Mouse (Mus musculus): ENCODE measurements around the gene March6. TPM values are rescaled to one million over a fixed set of nuclear protein-coding genes. Genes with fewer than 3 reads are reported as not detected.

March6 gene
- polyA plus RNA-seq, 1 experiment = 26.7 TPM

GRCm38 (mm10) chr15:31466295-31466694 lies 64.6 kb downstream of the March6 start:
- Histone ChIP-seq H3K27ac (ENCODE audit: control insufficient read depth, insufficient read depth, low read depth, low read length) (no peak overlapping the region), H3K4me3 (ENCODE audit: control insufficient read depth, low read depth, low read length) (no peak overlapping the region), H3K4me1 (ENCODE audit: control insufficient read depth, insufficient read depth, low read length) (no peaks in the 10 kb centered on the region), H3K36me3 (ENCODE audit: control insufficient read depth, insufficient read depth, low read length) (peaks cover 2% of the 10 kb centered on the region), H3K27me3 (ENCODE audit: control insufficient read depth, insufficient read depth, low read length) (no peaks in the 10 kb centered on the region)
- TF ChIP-seq CTCF (IDR thresholded peaks at IDR 0.05; ENCODE audit: control insufficient read depth, insufficient read depth, insufficient replicate concordance, low read depth, low read length) = no peak
- TF ChIP-seq POLR2A (IDR thresholded peaks at IDR 0.05; ENCODE audit: control insufficient read depth, low read depth, low read length) = no peak

DNA sequence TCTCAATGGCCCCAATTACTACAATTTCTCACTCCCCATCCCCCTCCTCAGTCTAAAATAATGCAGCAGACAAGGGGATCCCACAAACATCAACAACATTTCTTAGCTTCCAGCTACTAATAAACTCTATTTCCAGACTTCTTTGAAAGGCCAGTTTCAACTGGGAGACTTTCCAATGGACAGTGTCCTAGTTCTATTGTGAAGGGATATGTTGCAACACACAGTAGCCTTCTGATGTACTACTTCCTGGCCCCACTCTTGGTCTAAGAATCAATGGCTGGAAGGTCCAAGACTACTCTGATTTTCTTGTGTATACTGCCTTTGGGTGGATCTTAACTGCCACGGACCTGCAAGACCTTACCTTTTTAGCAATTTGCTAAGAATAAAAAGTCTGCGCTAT lies 65.0 kb downstream of the March6 start:
- Histone ChIP-seq H3K4me3 (ENCODE audit: control insufficient read depth, low read depth, low read length) (no peak overlapping the region), H3K36me3 (ENCODE audit: control insufficient read depth, insufficient read depth, low read length) (peaks cover 2% of the 10 kb centered on the region), H3K4me1 (ENCODE audit: control insufficient read depth, insufficient read depth, low read length) (no peaks in the 10 kb centered on the region), H3K27me3 (ENCODE audit: control insufficient read depth, insufficient read depth, low read length) (no peaks in the 10 kb centered on the region), H3K27ac (ENCODE audit: control insufficient read depth, insufficient read depth, low read depth, low read length) (no peak overlapping the region)
- TF ChIP-seq CTCF (IDR thresholded peaks at IDR 0.05; ENCODE audit: control insufficient read depth, insufficient read depth, insufficient replicate concordance, low read depth, low read length) = no peak
- TF ChIP-seq POLR2A (IDR thresholded peaks at IDR 0.05; ENCODE audit: control insufficient read depth, low read depth, low read length) = no peak

DNA sequence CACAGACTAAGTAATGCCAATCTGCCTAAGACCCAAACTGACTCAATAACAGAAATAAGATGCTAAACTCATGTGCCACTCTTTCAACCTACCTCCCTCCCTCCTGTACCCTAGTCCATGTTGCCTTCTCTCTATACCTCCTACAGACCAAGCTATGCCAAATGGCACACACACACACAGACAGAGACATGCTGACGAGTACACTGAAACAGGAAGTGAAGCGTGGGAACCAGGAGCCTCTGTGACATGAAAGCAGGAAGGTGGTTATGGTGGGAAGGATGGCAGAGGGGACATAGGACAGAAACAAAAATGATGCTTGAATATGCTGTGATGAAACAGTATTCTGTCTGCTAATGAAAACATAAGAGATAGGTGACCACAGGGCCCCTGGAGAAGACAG lies 70.3 kb downstream of the March6 start:
- H3K36me3 ChIP-seq (ENCODE audit: control insufficient read depth, insufficient read depth, low read length) = peaks cover 3% of the 10 kb centered on the region
- no peak overlapping the region for H3K4me3 ChIP-seq (ENCODE audit: control insufficient read depth, low read depth, low read length)
- TF ChIP-seq CTCF (IDR thresholded peaks at IDR 0.05; ENCODE audit: control insufficient read depth, insufficient read depth, insufficient replicate concordance, low read depth, low read length) (no peak), POLR2A (IDR thresholded peaks at IDR 0.05; ENCODE audit: control insufficient read depth, low read depth, low read length) (no peak)
- H3K27me3 ChIP-seq (ENCODE audit: control insufficient read depth, insufficient read depth, low read length) = no peaks in the 10 kb centered on the region
- H3K4me1 ChIP-seq (ENCODE audit: control insufficient read depth, insufficient read depth, low read length) = no peaks in the 10 kb centered on the region
- no peak overlapping the region for H3K27ac ChIP-seq (ENCODE audit: control insufficient read depth, insufficient read depth, low read depth, low read length)

GRCm38 (mm10) chr15:31458081-31458480 lies 72.8 kb downstream of the March6 start:
- peaks cover 2% of the 10 kb centered on the region for H3K36me3 ChIP-seq (ENCODE audit: control insufficient read depth, insufficient read depth, low read length)

DNA sequence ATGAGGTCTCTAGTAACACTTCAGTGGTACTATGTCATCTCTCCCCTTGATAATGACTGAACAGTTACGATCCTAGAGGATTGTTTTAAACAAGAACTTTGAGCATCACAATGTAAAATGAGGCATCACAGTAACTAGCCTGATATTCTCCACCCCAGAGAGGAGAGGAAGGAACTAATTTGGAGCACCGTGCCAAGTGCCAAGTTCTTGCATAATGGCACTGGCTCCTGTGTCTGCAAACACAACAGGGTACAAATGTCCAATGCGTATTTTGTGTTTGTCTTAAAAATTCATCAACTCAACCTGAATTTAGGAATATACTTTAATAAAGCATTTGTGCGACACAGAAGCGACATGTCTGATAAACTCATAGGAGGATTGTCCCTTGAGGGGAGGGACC lies 74.5 kb downstream of the March6 start:
- no peaks in the 10 kb centered on the region for H3K4me1 ChIP-seq (ENCODE audit: control insufficient read depth, insufficient read depth, low read length)
- H3K36me3 ChIP-seq (ENCODE audit: control insufficient read depth, insufficient read depth, low read length) = peaks cover 2% of the 10 kb centered on the region
- H3K4me3 ChIP-seq (ENCODE audit: control insufficient read depth, low read depth, low read length) = no peak overlapping the region
- H3K27ac ChIP-seq (ENCODE audit: control insufficient read depth, insufficient read depth, low read depth, low read length) = no peak overlapping the region
- H3K27me3 ChIP-seq (ENCODE audit: control insufficient read depth, insufficient read depth, low read length) = no peaks in the 10 kb centered on the region
- no peak for TF ChIP-seq POLR2A (IDR thresholded peaks at IDR 0.05; ENCODE audit: control insufficient read depth, low read depth, low read length)
- TF ChIP-seq CTCF (IDR thresholded peaks at IDR 0.05; ENCODE audit: control insufficient read depth, insufficient read depth, insufficient replicate concordance, low read depth, low read length) = no peak

More at GRCm38 (mm10) chr15:31458081-31458480, 72.8 kb downstream of the March6 start:
- Histone ChIP-seq H3K27me3 (ENCODE audit: control insufficient read depth, insufficient read depth, low read length) (no peaks in the 10 kb centered on the region), H3K27ac (ENCODE audit: control insufficient read depth, insufficient read depth, low read depth, low read length) (no peak overlapping the region), H3K4me3 (ENCODE audit: control insufficient read depth, low read depth, low read length) (no peak overlapping the region), H3K4me1 (ENCODE audit: control insufficient read depth, insufficient read depth, low read length) (no peaks in the 10 kb centered on the region)
- no peak for TF ChIP-seq POLR2A (IDR thresholded peaks at IDR 0.05; ENCODE audit: control insufficient read depth, low read depth, low read length)
- no peak for TF ChIP-seq CTCF (IDR thresholded peaks at IDR 0.05; ENCODE audit: control insufficient read depth, insufficient read depth, insufficient replicate concordance, low read depth, low read length)

- Histone ChIP-seq H3K4me1 (ENCODE audit: control insufficient read depth, insufficient read depth, low read length) (no peaks in the 10 kb centered on the region), H3K4me3 (ENCODE audit: control insufficient read depth, low read depth, low read length) (peak overlapping the region; percentile 81), H3K36me3 (ENCODE audit: control insufficient read depth, insufficient read depth, low read length) (peaks cover 3% of the 10 kb centered on the region), H3K27ac (ENCODE audit: control insufficient read depth, insufficient read depth, low read depth, low read length) (peak overlapping the region; percentile 39; the same call in 1 of the 2 replicates), H3K27me3 (ENCODE audit: control insufficient read depth, insufficient read depth, low read length) (no peaks in the 10 kb centered on the region)
- TF ChIP-seq CTCF (IDR thresholded peaks at IDR 0.05; ENCODE audit: control insufficient read depth, insufficient read depth, insufficient replicate concordance, low read depth, low read length) = no peak
- TF ChIP-seq POLR2A (IDR thresholded peaks at IDR 0.05; ENCODE audit: control insufficient read depth, low read depth, low read length) = no peak
Measured at GRCm38 (mm10) chr15:31454861-31455295, 76.0 kb downstream of the March6 start.

DNA sequence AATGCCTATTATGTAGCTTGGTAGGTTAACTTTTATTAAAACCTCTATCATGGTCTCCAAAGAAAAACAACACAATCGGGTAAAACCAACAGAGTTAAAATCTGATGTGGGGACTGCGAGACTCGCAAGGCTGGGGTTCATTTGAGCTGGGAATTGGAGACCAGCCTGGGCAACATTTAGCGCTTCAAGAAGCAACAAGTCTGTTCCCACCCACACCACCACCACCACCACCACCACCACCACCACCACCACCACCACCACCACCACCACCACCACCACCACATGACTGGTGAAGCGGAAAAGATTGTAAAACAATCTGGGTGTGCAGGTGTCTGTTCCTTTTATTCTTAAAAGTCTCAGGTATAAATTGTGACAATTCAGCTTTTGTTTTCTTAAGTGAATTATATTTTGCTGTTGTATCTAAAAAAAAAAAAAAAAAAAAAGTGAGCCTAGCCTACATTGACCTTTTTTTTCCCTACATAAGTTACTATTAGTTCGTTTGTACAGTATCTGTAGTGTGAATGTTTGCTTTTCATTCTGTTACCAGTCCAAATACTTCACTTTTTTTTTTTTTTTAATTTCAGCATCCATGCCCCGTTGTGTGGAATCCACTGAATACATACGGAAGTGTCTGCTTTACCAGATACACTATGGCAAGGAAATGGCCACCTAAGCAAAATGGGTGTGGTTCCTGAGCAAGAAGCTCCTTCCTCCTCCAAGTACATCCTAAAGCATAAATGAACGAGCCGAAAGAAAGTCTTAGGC lies 76.6 kb downstream of the March6 start:
- TF ChIP-seq POLR2A (IDR thresholded peaks at IDR 0.05; ENCODE audit: control insufficient read depth, low read depth, low read length) = no peak
- peak overlapping the region; percentile 100 for H3K27ac ChIP-seq (ENCODE audit: control insufficient read depth, insufficient read depth, low read depth, low read length)

More for the DNA sequence above, 76.6 kb downstream of the March6 start:
- H3K36me3 ChIP-seq (ENCODE audit: control insufficient read depth, insufficient read depth, low read length) = peaks cover 3% of the 10 kb centered on the region
- H3K27me3 ChIP-seq (ENCODE audit: control insufficient read depth, insufficient read depth, low read length) = no peaks in the 10 kb centered on the region
- H3K4me3 ChIP-seq (ENCODE audit: control insufficient read depth, low read depth, low read length) = peak overlapping the region; percentile 98
- no peaks in the 10 kb centered on the region for H3K4me1 ChIP-seq (ENCODE audit: control insufficient read depth, insufficient read depth, low read length)

Data from testis, adult 2 months (tissue).